Mouse (Mus musculus) embryonic facial prominence, embryonic 10.5 days (tissue): ENCODE results near the gene Zfyve19. TPM values are rescaled to one million over a fixed set of nuclear protein-coding genes. Genes with fewer than 3 reads are reported as not detected.

Source experiments
- DNase-seq: peaks from one replicate; pipeline ENCODE4 v3.0.0-alpha.2; 2017; ENCODE audit warnings: low spot score
- H3K27ac ChIP-seq: fragments of 300-500 bp; sonication (generic); replicated peaks from 2 replicates; pipeline ENCODE4 v1.5.1; 2016; ENCODE audit warnings: mild to moderate bottlenecking
- H3K27me3 ChIP-seq: fragments of 300-500 bp; sonication (generic); replicated peaks from 2 replicates; pipeline ENCODE4 v1.6.1; 2016; ENCODE audit warnings: low read depth, mild to moderate bottlenecking; ENCODE audit not compliant: poor library complexity, severe bottlenecking
- H3K36me3 ChIP-seq: fragments of 300-500 bp; sonication (generic); replicated peaks from 2 replicates; pipeline ENCODE4 v1.6.1; 2016; ENCODE audit warnings: mild to moderate bottlenecking, moderate library complexity
- H3K4me1 ChIP-seq: fragments of 300-500 bp; sonication (generic); 2 replicates; pipeline ENCODE4 v1.6.1; 2016
- H3K4me3 ChIP-seq: fragments of 300-500 bp; sonication (generic); 2 replicates; pipeline ENCODE4 v1.5.1; 2016; ENCODE audit warnings: mild to moderate bottlenecking, moderate library complexity
- H3K9me3 ChIP-seq: fragments of 300-500 bp; sonication (generic); 2 replicates; pipeline ENCODE4 v1.6.1; 2016; ENCODE audit warnings: mild to moderate bottlenecking
- WGBS: fragments of 180-500 bp; shearing (Covaris S2); methylation state at CpG from one replicate; pipeline ENCODE4 v1.1.7; 2016; 5-methylcytosine and 5-hydroxymethylcytosine counted together
- polyA plus RNA-seq: library from polyadenylated mRNA; unstranded; fragments of >200 nt; fragmentation: Nextera tagmentation; extraction: Ambion mirVana; gene quantifications from 2 replicates; pipeline ENCODE4 v1.2.1, GENCODE M21; 2016

The Zfyve19 gene
- 52.9 and 58.5 TPM in 2 replicates for polyA plus RNA-seq

DNA sequence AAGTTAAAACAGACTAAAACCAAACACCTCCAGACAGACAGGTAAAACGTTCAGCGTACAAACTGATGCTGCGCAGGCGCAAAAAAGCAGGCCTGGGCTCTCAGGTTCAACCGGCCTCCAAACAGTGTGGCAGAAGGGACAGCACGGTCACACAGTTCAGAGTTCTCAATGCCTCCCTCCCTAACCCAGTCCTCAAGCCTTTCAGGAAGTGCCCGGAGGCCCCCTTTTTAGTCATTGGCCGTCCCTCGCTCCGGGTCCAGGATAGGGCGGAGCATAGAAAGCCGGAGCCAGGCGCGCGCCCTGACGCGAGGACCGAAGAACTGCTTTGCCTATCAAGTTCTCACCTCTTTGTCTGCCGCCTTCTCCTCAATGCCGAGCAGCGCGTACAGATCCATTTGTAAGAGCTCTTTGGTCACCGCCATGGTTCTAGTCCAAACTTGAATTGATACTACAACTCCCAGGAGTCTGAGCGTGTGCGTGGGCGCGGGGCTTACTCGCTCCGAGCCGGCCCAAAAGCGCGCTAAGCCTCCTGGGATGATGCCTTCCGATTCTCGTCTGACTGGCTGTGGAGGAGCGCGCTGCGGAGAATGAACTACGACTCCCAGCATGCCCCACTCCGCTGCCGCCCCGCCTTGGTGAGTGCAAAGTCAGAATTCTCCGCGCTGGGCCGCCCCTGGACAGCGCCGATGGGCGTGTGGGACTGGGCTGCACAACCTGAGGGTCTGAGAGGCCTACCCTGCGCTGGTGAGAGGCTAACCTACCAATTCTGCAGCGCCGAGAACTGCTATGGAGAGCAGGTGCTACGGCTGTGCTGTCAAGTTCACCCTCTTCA is at the start of gene Zfyve19, which contains the start of gene Dnajc17:
Gene Zfyve19 (plus strand): TSS at position 274 of the 832 bp plus-strand sequence.
Gene Dnajc17 (minus strand): TSS at position 452 of the 832 bp plus-strand sequence.
- H3K36me3 ChIP-seq: peaks cover 34% of the 10 kb centered on the region
- DNase-seq: peak; percentile 97
- peaks cover 19% of the 10 kb centered on the region for H3K4me1 ChIP-seq
- under 1% methylated on average over 51 of the region's 51 CpGs for WGBS
- H3K9me3 ChIP-seq: no peaks in the 10 kb centered on the region
- no peaks in the 10 kb centered on the region for H3K27me3 ChIP-seq
- H3K4me3 ChIP-seq: peak within 1 kb of the TSS; percentile 68
- H3K27ac ChIP-seq: peak within 1 kb of the TSS; percentile 90

GRCm38 (mm10) chr2:119161247-119161646 is 47.2 kb upstream of the Zfyve19 start:
- H3K4me3 ChIP-seq: no peak overlapping the region
- no peaks in the 10 kb centered on the region for H3K36me3 ChIP-seq
- H3K9me3 ChIP-seq: no peaks in the 10 kb centered on the region
- peaks cover 24% of the 10 kb centered on the region for H3K27me3 ChIP-seq
- WGBS: 53% methylated on average over 2 of the region's 2 CpGs
- no peak for DNase-seq
- peaks cover 17% of the 10 kb centered on the region for H3K4me1 ChIP-seq
- H3K27ac ChIP-seq: peak overlapping the region; percentile 44; the same call in 1 of the 2 replicates

- Histone ChIP-seq H3K4me1 (peaks cover 27% of the 10 kb centered on the region), H3K4me3 (no peak overlapping the region), H3K27ac (peak overlapping the region; percentile 6; the same call in 1 of the 2 replicates), H3K27me3 (peaks cover 43% of the 10 kb centered on the region), H3K9me3 (no peaks in the 10 kb centered on the region), H3K36me3 (no peaks in the 10 kb centered on the region)
- no peak for DNase-seq
- 68% methylated on average over 3 of the region's 3 CpGs for WGBS
These were observed 45.3 kb upstream of the Zfyve19 start for GRCm38 (mm10) chr2:119163135-119163534.

GRCm38 (mm10) chr2:119163999-119164398 is 44.4 kb upstream of the Zfyve19 start:
- 90% methylated on average over 4 of the region's 4 CpGs for WGBS
- no peaks in the 10 kb centered on the region for H3K36me3 ChIP-seq
- peaks cover 51% of the 10 kb centered on the region for H3K27me3 ChIP-seq
- DNase-seq: no peak
- peaks cover 29% of the 10 kb centered on the region for H3K4me1 ChIP-seq
- no peaks in the 10 kb centered on the region for H3K9me3 ChIP-seq
- H3K4me3 ChIP-seq: no peak overlapping the region
- no peak overlapping the region for H3K27ac ChIP-seq

- DNase-seq: no peak
- Histone ChIP-seq H3K27ac (no peak overlapping the region), H3K27me3 (peaks cover 63% of the 10 kb centered on the region), H3K4me3 (no peak overlapping the region), H3K9me3 (no peaks in the 10 kb centered on the region), H3K36me3 (no peaks in the 10 kb centered on the region), H3K4me1 (peaks cover 29% of the 10 kb centered on the region)
These were observed 43.0 kb upstream of the Zfyve19 start for GRCm38 (mm10) chr2:119165401-119165800.

- no peaks in the 10 kb centered on the region for H3K9me3 ChIP-seq
- H3K36me3 ChIP-seq: peaks cover 5% of the 10 kb centered on the region; the same call in 1 of the 2 replicates
- peaks cover 63% of the 10 kb centered on the region for H3K27me3 ChIP-seq
- DNase-seq: peak; percentile 82
- peak within 1 kb of the TSS; percentile 67 for H3K4me3 ChIP-seq
- peaks cover 28% of the 10 kb centered on the region for H3K4me1 ChIP-seq
- WGBS: under 1% methylated on average over 60 of the region's 60 CpGs
- peak within 1 kb of the TSS; percentile 8; the same call in 1 of the 2 replicates for H3K27ac ChIP-seq
These were observed 41.2 kb upstream of the Zfyve19 start, which contains the start of gene Gchfr for GRCm38 (mm10) chr2:119166901-119167865. TSS of gene Gchfr (plus strand) at chr2:119167773.

- Histone ChIP-seq H3K27me3 (peaks cover 63% of the 10 kb centered on the region), H3K4me1 (peaks cover 31% of the 10 kb centered on the region), H3K9me3 (no peaks in the 10 kb centered on the region), H3K27ac (0 out of 2 replicates have a peak overlapping the region, but pooled peaks have one; percentile 8), H3K4me3 (peak overlapping the region; percentile 67), H3K36me3 (peaks cover 6% of the 10 kb centered on the region; the same call in 1 of the 2 replicates)
- no peak for DNase-seq
- 3% methylated on average over 26 of the region's 26 CpGs for WGBS
These were observed 40.6 kb upstream of the Zfyve19 start for GRCm38 (mm10) chr2:119167866-119168256.

DNA sequence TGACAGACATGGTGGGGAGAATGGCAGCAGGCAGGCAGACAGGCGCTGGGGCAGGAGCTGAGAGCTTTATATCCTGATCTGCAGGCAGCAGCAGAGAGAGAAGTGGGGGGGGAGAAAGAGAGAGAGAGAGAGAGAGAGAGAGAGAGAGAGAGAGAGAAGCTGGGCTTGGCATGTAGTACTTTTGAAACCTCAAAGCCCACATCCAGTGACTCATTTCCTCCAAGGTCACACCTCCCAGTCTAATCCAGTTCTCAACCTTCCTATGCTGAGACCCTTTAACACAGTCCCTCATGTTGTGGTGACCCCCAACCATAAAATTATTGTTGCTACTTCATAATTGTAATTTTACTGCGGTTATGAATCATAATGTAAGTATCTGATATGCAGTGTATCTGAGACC is 38.1 kb upstream of the Zfyve19 start:
- H3K36me3 ChIP-seq: peaks cover 13% of the 10 kb centered on the region; the same call in 1 of the 2 replicates
- WGBS: 89% methylated on average over 2 of the region's 2 CpGs
- DNase-seq: no peak
- no peaks in the 10 kb centered on the region for H3K9me3 ChIP-seq
- H3K27me3 ChIP-seq: peaks cover 55% of the 10 kb centered on the region
- peaks cover 52% of the 10 kb centered on the region for H3K4me1 ChIP-seq
- H3K27ac ChIP-seq: no peak overlapping the region
- no peak overlapping the region for H3K4me3 ChIP-seq

DNA sequence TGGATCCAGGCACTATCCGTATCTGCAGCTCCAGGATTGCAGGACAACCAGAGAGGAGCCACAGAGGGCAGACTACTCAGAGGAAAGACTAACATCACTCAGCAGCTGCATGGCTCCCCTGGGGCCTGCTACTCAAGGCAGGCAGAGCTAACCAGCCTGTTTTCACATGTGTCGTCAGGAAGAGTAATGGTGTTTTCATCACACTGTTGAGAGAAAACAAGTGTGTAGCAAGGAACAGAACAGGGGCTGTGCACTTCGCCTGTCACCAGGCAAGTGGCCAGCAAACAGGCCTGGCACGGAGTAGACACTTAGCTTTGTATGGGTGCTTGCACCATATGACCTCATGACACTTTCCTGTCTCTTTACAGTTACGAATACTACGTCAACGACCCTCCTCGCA is 36.8 kb upstream of the Zfyve19 start:
- no peaks in the 10 kb centered on the region for H3K9me3 ChIP-seq
- peaks cover 42% of the 10 kb centered on the region for H3K27me3 ChIP-seq
- no peak overlapping the region for H3K27ac ChIP-seq
- 72% methylated on average over 8 of the region's 8 CpGs for WGBS
- H3K36me3 ChIP-seq: peaks cover 16% of the 10 kb centered on the region; the same call in 1 of the 2 replicates
- no peak for DNase-seq
- H3K4me1 ChIP-seq: peaks cover 55% of the 10 kb centered on the region
- no peak overlapping the region for H3K4me3 ChIP-seq

DNA sequence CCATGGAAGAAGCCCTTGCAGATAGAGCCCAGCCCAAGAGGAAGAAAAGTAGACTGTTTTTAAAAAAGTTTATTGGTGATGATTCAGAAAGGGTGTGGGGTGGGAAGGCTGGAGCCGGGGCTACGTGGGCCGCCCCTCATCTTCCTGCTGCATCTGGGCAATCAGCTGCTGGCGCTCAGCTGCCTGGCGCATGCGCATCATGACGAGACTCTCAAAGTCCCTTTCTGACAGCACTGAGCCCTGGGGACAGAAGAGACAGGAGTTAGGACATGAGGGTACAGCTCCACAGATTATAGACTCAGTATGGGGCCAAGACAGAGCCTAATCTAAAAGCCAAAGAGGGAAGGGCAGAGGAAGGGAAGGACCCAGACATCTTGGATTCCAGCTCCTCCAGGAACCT is 36.0 kb upstream of the Zfyve19 start:
- Histone ChIP-seq H3K4me3 (no peak overlapping the region), H3K9me3 (no peaks in the 10 kb centered on the region), H3K27ac (no peak overlapping the region), H3K27me3 (peaks cover 33% of the 10 kb centered on the region), H3K4me1 (peaks cover 46% of the 10 kb centered on the region), H3K36me3 (peaks cover 16% of the 10 kb centered on the region; the same call in 1 of the 2 replicates)
- 87% methylated on average over 7 of the region's 7 CpGs for WGBS
- no peak for DNase-seq

DNA sequence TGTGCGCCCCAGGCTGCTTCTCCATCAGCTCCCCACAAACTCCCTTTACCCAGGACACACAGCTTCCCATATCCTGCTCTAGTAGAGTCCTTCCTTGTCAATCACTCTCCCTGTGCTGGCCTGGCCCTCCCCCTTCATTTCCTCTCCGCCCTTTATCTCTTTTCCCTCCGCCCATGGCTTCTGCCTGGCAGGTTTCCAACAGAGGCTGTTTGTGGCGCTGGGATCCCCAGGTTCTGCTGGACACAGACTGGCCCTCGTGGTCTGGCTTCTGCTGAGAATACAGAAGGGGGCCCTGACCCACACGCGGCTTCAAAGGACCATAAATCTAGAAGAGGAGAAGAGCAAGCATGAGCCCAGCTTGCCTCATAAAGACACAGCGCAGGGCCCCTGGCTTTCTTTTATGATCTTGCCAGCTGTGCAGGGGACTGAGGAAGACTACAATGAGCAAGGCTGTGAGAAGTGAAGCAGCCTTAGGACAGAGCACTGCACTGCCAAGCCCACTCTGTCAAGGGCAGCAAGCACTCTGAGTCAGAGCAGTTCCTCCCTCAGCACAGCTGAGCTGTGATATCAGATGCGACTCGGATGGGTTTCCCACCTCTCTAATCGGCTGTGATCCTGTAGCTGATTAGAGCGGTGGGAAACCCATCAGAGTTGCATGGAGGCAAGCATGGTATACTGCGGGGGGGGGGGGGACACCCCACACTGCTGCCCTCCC is 35.4 kb upstream of the Zfyve19 start:
- no peak overlapping the region for H3K4me3 ChIP-seq
- 32% methylated on average over 13 of the region's 13 CpGs for WGBS
- H3K27me3 ChIP-seq: peaks cover 28% of the 10 kb centered on the region
- H3K36me3 ChIP-seq: peaks cover 19% of the 10 kb centered on the region
- no peak for DNase-seq
- H3K4me1 ChIP-seq: peaks cover 40% of the 10 kb centered on the region
- no peak overlapping the region for H3K27ac ChIP-seq
- H3K9me3 ChIP-seq: no peaks in the 10 kb centered on the region
